Mouse (Mus musculus) erythroblast, adult 5-6 weeks (primary cell): ENCODE results near the gene Gm27235. TPM values are rescaled to one million over a fixed set of nuclear protein-coding genes. Genes with fewer than 3 reads are reported as not detected.
"Not testable (repeated sequence)": the region's sequence is repeated elsewhere in the genome, so short reads cannot be mapped to it uniquely, and the experiment has no call there.

ENCODE experiments used
- ATAC-seq: replicated peaks from 2 replicates; pipeline ENCODE4 v1.8.0; 2016; ENCODE audit warnings: moderate number of reproducible peaks, mild to moderate bottlenecking, moderate TSS enrichment, inconsistent platforms; ENCODE audit not compliant: poor library complexity, low FRiP score, severe bottlenecking
- total RNA-seq, 2 experiments: library from RNA; stranded (forward) in 1 of 2; stranded (reverse) in 1 of 2; fragments of 150-400 nt in 1 of 2; fragments of 200-764, 138-1000 nt in 1 of 2; gene quantifications; 2 replicates each; pipeline versions ENCODE4 v1.2.3 to v1.2.4; 2015 to 2017; ENCODE audit warnings: low replicate concordance in 2 of 2

Gene Gm27235
- total RNA-seq (2015; ENCODE audit: low replicate concordance): not detected in 2 replicates
- total RNA-seq (2017; ENCODE audit: low replicate concordance): not detected in 2 replicates

GRCm38 (mm10) chr9:35790001-35790400 lies at the start of gene Gm27235, which contains the start of gene D730048I06Rik:
TSS of gene Gm27235 (minus strand) at chr9:35790101.
TSS of gene D730048I06Rik (minus strand) at chr9:35790112.
- no peak for ATAC-seq

GRCm38 (mm10) chr9:35817881-35818280 lies 28.0 kb upstream of the Gm27235 start:
- not testable (repeated sequence) for ATAC-seq

- no peak for ATAC-seq
Measured at GRCm38 (mm10) chr9:35798146-35798545, 8.2 kb upstream of the Gm27235 start.

- no peak for ATAC-seq
Measured at GRCm38 (mm10) chr9:35778009-35778408, 11.9 kb downstream of the Gm27235 start, which contains the start of gene Gm17727. TSS of gene Gm17727 (minus strand) at chr9:35778109.

GRCm38 (mm10) chr9:35756843-35757242 lies 33.1 kb downstream of the Gm27235 start:
- no peak for ATAC-seq

GRCm38 (mm10) chr9:35740749-35741148 lies 49.2 kb downstream of the Gm27235 start, which contains the start of gene Gm17677:
TSS of gene Gm17677 (plus strand) at chr9:35741049.
- no peak for ATAC-seq

Other genes with a start within 250 kb of the Gm27235 start
- 0.21 TPM in 1 of 2 replicates, not detected in the other for gene Ddx25, start 231.6 kb downstream of the Gm27235 start, total RNA-seq (2015; ENCODE audit: low replicate concordance)
- not detected in 2 replicates for gene Ddx25, start 231.6 kb downstream of the Gm27235 start, total RNA-seq (2017; ENCODE audit: low replicate concordance)
- 1.5 and 9.4 TPM in 2 replicates for gene Pus3, start 231.5 kb downstream of the Gm27235 start, total RNA-seq (2015; ENCODE audit: low replicate concordance)
- 3.4 and 6.0 TPM in 2 replicates for gene Pus3, start 231.5 kb downstream of the Gm27235 start, total RNA-seq (2017; ENCODE audit: low replicate concordance)
- gene Pate2, start 219.8 kb downstream of the Gm27235 start, total RNA-seq (2015; ENCODE audit: low replicate concordance): not detected in 2 replicates
- not detected in 2 replicates for gene Pate2, start 219.8 kb downstream of the Gm27235 start, total RNA-seq (2017; ENCODE audit: low replicate concordance)
- 4.8 and 15.4 TPM in 2 replicates for gene Hyls1, start 219.7 kb downstream of the Gm27235 start, total RNA-seq (2015; ENCODE audit: low replicate concordance)
- 5.5 and 6.0 TPM in 2 replicates for gene Hyls1, start 219.7 kb downstream of the Gm27235 start, total RNA-seq (2017; ENCODE audit: low replicate concordance)
- gene Pate4, start 178.2 kb downstream of the Gm27235 start, total RNA-seq (2015; ENCODE audit: low replicate concordance): not detected in 2 replicates
- gene Pate4, start 178.2 kb downstream of the Gm27235 start, total RNA-seq (2017; ENCODE audit: low replicate concordance): not detected in 2 replicates
- not detected in 2 replicates for gene Pate3, start 141.9 kb downstream of the Gm27235 start, total RNA-seq (2015; ENCODE audit: low replicate concordance)
- gene Pate3, start 141.9 kb downstream of the Gm27235 start, total RNA-seq (2017; ENCODE audit: low replicate concordance): not detected in 2 replicates
- gene Pate1, start 102.7 kb downstream of the Gm27235 start, total RNA-seq (2015; ENCODE audit: low replicate concordance): not detected in 2 replicates
- not detected in 2 replicates for gene Pate1, start 102.7 kb downstream of the Gm27235 start, total RNA-seq (2017; ENCODE audit: low replicate concordance)
- not detected in 2 replicates for gene Gm17677, start 49.1 kb downstream of the Gm27235 start, total RNA-seq (2015; ENCODE audit: low replicate concordance)
- gene Gm17677, start 49.1 kb downstream of the Gm27235 start, total RNA-seq (2017; ENCODE audit: low replicate concordance): not detected in 2 replicates
- gene Gm17727, start 12.0 kb downstream of the Gm27235 start, total RNA-seq (2015; ENCODE audit: low replicate concordance): not detected in 2 replicates
- not detected in 2 replicates for gene Gm17727, start 12.0 kb downstream of the Gm27235 start, total RNA-seq (2017; ENCODE audit: low replicate concordance)
- gene D730048I06Rik, start within 50 bp of the Gm27235 start, total RNA-seq (2015; ENCODE audit: low replicate concordance): not detected in 2 replicates
- not detected in 2 replicates for gene D730048I06Rik, start within 50 bp of the Gm27235 start, total RNA-seq (2017; ENCODE audit: low replicate concordance)
- gene 9230110F15Rik, start 54.0 kb upstream of the Gm27235 start, total RNA-seq (2015; ENCODE audit: low replicate concordance): not detected in 2 replicates
- gene 9230110F15Rik, start 54.0 kb upstream of the Gm27235 start, total RNA-seq (2017; ENCODE audit: low replicate concordance): 0.17 TPM in 1 of 2 replicates, not detected in the other
- not detected in 2 replicates for gene 9230113P08Rik, start 118.3 kb upstream of the Gm27235 start, total RNA-seq (2015; ENCODE audit: low replicate concordance)
- not detected in 2 replicates for gene 9230113P08Rik, start 118.3 kb upstream of the Gm27235 start, total RNA-seq (2017; ENCODE audit: low replicate concordance)